Comparison of ENCODE assay signal across 23 mouse cellular contexts in the genomic region with DNA sequence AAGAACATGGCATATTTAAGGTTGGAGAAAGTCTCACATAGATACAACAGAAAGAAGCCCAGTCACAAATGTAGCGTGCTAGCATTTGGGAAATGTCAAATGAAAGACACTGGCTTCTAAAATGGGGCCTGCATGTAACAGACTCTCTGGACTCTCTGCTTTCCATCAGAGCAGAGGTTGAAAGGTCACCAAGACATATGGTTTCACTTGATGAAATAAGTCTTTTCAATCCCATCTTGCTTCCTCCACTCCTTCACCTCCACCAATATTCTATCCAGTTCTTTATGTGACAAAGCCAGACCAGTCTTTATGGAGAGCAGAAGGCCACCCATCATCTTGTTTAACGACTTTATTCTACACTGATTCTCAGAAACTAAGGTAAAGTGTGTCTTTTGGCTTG.
A peak's percentile ranks its signal among the peaks of the same experiment; 100 is the strongest.
DNase-seq lines count a peak whose midpoint lies in the region; ATAC-seq lines count a peak whose summit lies in the region.
"Had no signal": no experiment of that assay in that cellular context is flagged by ENCODE, and none has a peak within 500 bp of the region (broad histone marks: within the 10 kb centered on the region; RNA-seq: fewer than 3 reads in every experiment).

No protein-coding gene starts in this region.

- no peak overlapping the region for H3K4me2 ChIP-seq in limb, embryonic 11.5 days (ENCODE audit: low read depth, severe bottlenecking)
- H3K4me2 ChIP-seq: embryonic facial prominence, embryonic 12.5 days; forebrain, embryonic 12.5 days; heart, embryonic 12.5 days had no signal

- no peak for ATAC-seq in limb, embryonic 11.5 days (ENCODE audit: insufficient number of reproducible peaks, low FRiP score, low TSS enrichment, low read depth)
- ATAC-seq: activated CD4-positive, CD25-positive, alpha-beta regulatory T cell, adult 4 months; forebrain, postnatal 0 days; hindbrain, embryonic 16.5 days; Patski had no signal

- H3K4me3 ChIP-seq in limb, embryonic 11.5 days (ENCODE audit: low read depth, low read length) = no peak overlapping the region
- no peak overlapping the region for H3K4me3 ChIP-seq in limb, embryonic 10.5 days
- H3K4me3 ChIP-seq: embryonic facial prominence, embryonic 12.5 days; forebrain, embryonic 12.5 days; gastrocnemius, adult 2 months; heart, embryonic 12.5 days; hindbrain, embryonic 10.5 days had no signal

- H3K27ac ChIP-seq in limb, embryonic 11.5 days (replicated peaks; ENCODE audit: low read depth, low read length) = no peak overlapping the region
- no peak overlapping the region for H3K27ac ChIP-seq in limb, embryonic 10.5 days
- H3K27ac ChIP-seq: embryonic facial prominence, embryonic 12.5 days; forebrain, embryonic 12.5 days; gastrocnemius, adult 2 months; hindbrain, embryonic 10.5 days had no signal

- DNase-seq in limb, embryonic 11.5 days (ENCODE audit: low spot score) = peak; percentile 29
- DNase-seq in limb, embryonic 10.5 days (ENCODE audit: low spot score) = no peak
- peak; percentile 47 for DNase-seq in embryo, embryonic 9.5 days (ENCODE audit: extremely low spot score)
- DNase-seq in hindlimb bud, embryonic 11.5 days (ENCODE audit: extremely low spot score, low read depth, low spot score) = peak; percentile 66
- no peak for DNase-seq in lung, postnatal 25 days (ENCODE audit: low spot score)
- no peak for DNase-seq in lung, postnatal 10 days
- no peak for DNase-seq in left cerebral cortex, postnatal 36 days (ENCODE audit: low spot score in 2 of 2)
- DNase-seq: adrenal gland, adult 2 months; adrenal gland, postnatal 25 days; cerebellum, adult 18-20 months; cerebellum, adult 9-11 months; cerebellum, postnatal 36 days; forebrain, postnatal 0 days; gastrocnemius, adult 2 months; gastrocnemius, postnatal 25 days had no signal

- H3K27me3 ChIP-seq in limb, embryonic 11.5 days (ENCODE audit: control insufficient read depth, insufficient read depth, low read length) = no peaks in the 10 kb centered on the region
- no peaks in the 10 kb centered on the region for H3K27me3 ChIP-seq in limb, embryonic 10.5 days (ENCODE audit: low read depth, poor library complexity, severe bottlenecking)
- H3K27me3 ChIP-seq: CH12.LX; embryonic facial prominence, embryonic 12.5 days; forebrain, embryonic 12.5 days; heart, embryonic 12.5 days; Patski had no signal

- intact Hi-C loops in left cerebral cortex, postnatal 36 days (cut with DNase I) = no loop called here

- H3K9me3 ChIP-seq in limb, embryonic 11.5 days (ENCODE audit: control insufficient read depth, low read length) = no peaks in the 10 kb centered on the region
- no peaks in the 10 kb centered on the region for H3K9me3 ChIP-seq in limb, embryonic 10.5 days (replicated peaks)
- H3K9me3 ChIP-seq: embryonic facial prominence, embryonic 12.5 days; forebrain, embryonic 12.5 days; heart, embryonic 12.5 days; hindbrain, embryonic 10.5 days had no signal

- WGBS in limb, embryonic 11.5 days = 18% methylated on average over 2 of the region's 2 CpGs
- WGBS in limb, embryonic 10.5 days = 21% methylated on average over 2 of the region's 2 CpGs

- H3K36me3 ChIP-seq in limb, embryonic 11.5 days (ENCODE audit: control insufficient read depth, insufficient read depth, low read length) = no peaks in the 10 kb centered on the region
- no peaks in the 10 kb centered on the region for H3K36me3 ChIP-seq in limb, embryonic 10.5 days
- H3K36me3 ChIP-seq: embryonic facial prominence, embryonic 12.5 days; forebrain, embryonic 12.5 days; heart, embryonic 12.5 days; hindbrain, embryonic 10.5 days had no signal

- H3K9ac ChIP-seq in limb, embryonic 11.5 days (ENCODE audit: low read length) = no peak overlapping the region
- H3K9ac ChIP-seq: embryonic facial prominence, embryonic 12.5 days; forebrain, embryonic 12.5 days; forebrain, postnatal 0 days; heart, embryonic 12.5 days had no signal

- H3K4me1 ChIP-seq in limb, embryonic 11.5 days (ENCODE audit: control insufficient read depth, insufficient read depth, low read length) = no peaks in the 10 kb centered on the region; the same call in 1 of the 2 replicates
- H3K4me1 ChIP-seq in limb, embryonic 10.5 days = peaks cover 11% of the 10 kb centered on the region
- H3K4me1 ChIP-seq: embryonic facial prominence, embryonic 12.5 days; forebrain, embryonic 12.5 days; heart, embryonic 12.5 days; hindbrain, embryonic 10.5 days had no signal

Comparison
In these comparisons a context has a peak if more than half of its experiments do, and no peak if none do; other contexts are left out.
1. DNase-seq: peak in limb, embryonic 11.5 days (single experiment), embryo, embryonic 9.5 days (single experiment) and hindlimb bud, embryonic 11.5 days (single experiment); none in limb, embryonic 10.5 days (single experiment), lung, postnatal 25 days (single experiment), lung, postnatal 10 days (single experiment) and left cerebral cortex, postnatal 36 days (0 of 2).